Mouse (Mus musculus) hindbrain, embryonic 10.5 days (tissue): ENCODE data around the gene Ghitm. TPM values are rescaled to one million over a fixed set of nuclear protein-coding genes. Genes with fewer than 3 reads are reported as not detected.
"Not testable (repeated sequence)": the region's sequence is repeated elsewhere in the genome, so short reads cannot be mapped to it uniquely, and the experiment has no call there.

Source experiments
- DNase-seq: peaks from one replicate; pipeline ENCODE4 v3.0.0-alpha.2; 2017; ENCODE audit warnings: low spot score
- H3K27ac ChIP-seq: fragments of 300-500 bp; sonication (generic); 2 replicates; pipeline ENCODE4 v1.5.1; 2016; ENCODE audit warnings: mild to moderate bottlenecking, moderate library complexity
- H3K27me3 ChIP-seq: fragments of 300-500 bp; sonication (generic); 2 replicates; pipeline ENCODE4 v1.6.1; 2016; ENCODE audit warnings: mild to moderate bottlenecking; ENCODE audit not compliant: poor library complexity, insufficient read depth, severe bottlenecking
- H3K36me3 ChIP-seq: fragments of 300-500 bp; sonication (generic); 2 replicates; pipeline ENCODE4 v1.6.1; 2016; ENCODE audit warnings: mild to moderate bottlenecking, moderate library complexity
- H3K4me1 ChIP-seq: fragments of 300-500 bp; sonication (generic); replicated peaks from 2 replicates; pipeline ENCODE4 v1.6.1; 2016; ENCODE audit warnings: mild to moderate bottlenecking
- H3K4me3 ChIP-seq: fragments of 300-500 bp; sonication (generic); 2 replicates; pipeline ENCODE4 v1.5.1; 2016; ENCODE audit warnings: mild to moderate bottlenecking, moderate library complexity
- H3K9me3 ChIP-seq: fragments of 300-500 bp; sonication (generic); 2 replicates; pipeline ENCODE4 v1.6.1; 2016; ENCODE audit warnings: mild to moderate bottlenecking, moderate library complexity
- WGBS: fragments of 180-500 bp; shearing (Covaris S2); methylation state at CpG from one replicate; pipeline ENCODE4 v1.1.7; 2016; 5-methylcytosine and 5-hydroxymethylcytosine counted together
- polyA plus RNA-seq: library from polyadenylated mRNA; unstranded; fragments of >200 nt; fragmentation: Nextera tagmentation; extraction: Ambion mirVana; gene quantifications from 2 replicates; pipeline ENCODE4 v1.2.1, GENCODE M21; 2016

Ghitm gene
- polyA plus RNA-seq: 188 and 209 TPM in 2 replicates

DNA sequence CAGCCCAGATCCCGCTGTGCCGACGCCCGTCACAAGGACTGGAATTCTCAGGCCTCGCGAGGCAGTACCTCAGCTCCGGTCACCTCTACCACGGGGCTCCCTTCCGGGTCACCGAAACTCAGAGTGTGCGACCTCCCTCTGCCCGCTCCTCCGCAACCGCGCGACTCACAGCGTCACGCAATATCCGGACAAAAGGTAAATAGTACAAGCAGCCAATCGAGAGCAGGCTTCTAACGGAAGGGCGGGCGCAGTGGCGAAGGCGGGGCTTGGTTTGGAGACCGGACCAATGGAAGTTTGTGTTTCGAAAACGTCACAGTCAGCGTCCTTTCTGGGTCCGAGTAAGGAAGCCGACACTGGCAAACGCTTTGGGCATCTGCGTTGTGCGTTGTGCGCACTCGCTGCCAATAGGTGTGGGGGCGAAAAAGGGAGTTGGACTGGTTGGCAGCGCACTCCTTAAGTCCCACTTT is at the start of gene Ghitm:
TSS of gene Ghitm (minus strand) at position 146 of the 467 bp plus-strand sequence.
- H3K27ac ChIP-seq: peak within 1 kb of the TSS; percentile 91
- under 1% methylated on average over 38 of the region's 38 CpGs for WGBS
- H3K9me3 ChIP-seq: no peaks in the 10 kb centered on the region
- peak within 1 kb of the TSS; percentile 90 for H3K4me3 ChIP-seq
- H3K36me3 ChIP-seq: peaks cover 33% of the 10 kb centered on the region
- H3K27me3 ChIP-seq: no peaks in the 10 kb centered on the region
- peaks cover 11% of the 10 kb centered on the region for H3K4me1 ChIP-seq
- peak; percentile 97 for DNase-seq

- H3K36me3 ChIP-seq: no peaks in the 10 kb centered on the region
- H3K4me3 ChIP-seq: no peak overlapping the region
- H3K9me3 ChIP-seq: no peaks in the 10 kb centered on the region
- H3K27me3 ChIP-seq: no peaks in the 10 kb centered on the region
- WGBS: 86% methylated on average over 2 of the region's 2 CpGs
- H3K4me1 ChIP-seq: no peaks in the 10 kb centered on the region
- no peak overlapping the region for H3K27ac ChIP-seq
- no peak for DNase-seq
Observed at GRCm38 (mm10) chr14:37184871-37185270, 49.8 kb upstream of the Ghitm start.

DNA sequence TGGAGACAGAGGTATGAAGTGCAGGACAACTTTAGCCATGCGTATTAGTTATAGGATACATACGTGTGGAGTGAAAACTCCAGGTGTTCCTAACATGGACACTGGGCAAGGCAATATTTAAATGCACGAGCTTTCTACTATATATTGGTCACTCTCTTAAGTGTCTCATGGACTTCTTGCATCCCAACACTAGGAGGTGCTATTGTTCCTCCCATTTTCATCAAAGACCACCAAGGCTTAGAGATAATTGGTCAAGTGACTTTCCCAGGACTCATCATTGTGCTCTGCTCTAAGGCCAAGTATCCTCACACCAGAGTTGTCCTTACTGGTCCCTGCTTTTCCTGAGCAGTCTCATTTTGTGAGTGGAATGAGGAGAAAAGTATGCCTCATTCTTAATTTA is 39.4 kb upstream of the Ghitm start:
- H3K27me3 ChIP-seq: no peaks in the 10 kb centered on the region
- DNase-seq: no peak
- no peaks in the 10 kb centered on the region for H3K4me1 ChIP-seq
- H3K27ac ChIP-seq: no peak overlapping the region
- no peaks in the 10 kb centered on the region for H3K36me3 ChIP-seq
- no peaks in the 10 kb centered on the region for H3K9me3 ChIP-seq
- 73% methylated on average over 3 of the region's 3 CpGs for whole genome bisulfite sequencing
- no peak overlapping the region for H3K4me3 ChIP-seq

- H3K9me3 ChIP-seq: no peaks in the 10 kb centered on the region
- H3K4me3 ChIP-seq: no peak overlapping the region
- H3K36me3 ChIP-seq: no peaks in the 10 kb centered on the region
- DNase-seq: no peak
- no peaks in the 10 kb centered on the region for H3K27me3 ChIP-seq
- H3K27ac ChIP-seq: no peak overlapping the region
- 77% methylated on average over 1 of the region's 1 CpGs for WGBS
- no peaks in the 10 kb centered on the region for H3K4me1 ChIP-seq
Observed at GRCm38 (mm10) chr14:37165266-37165926, 30.3 kb upstream of the Ghitm start.

DNA sequence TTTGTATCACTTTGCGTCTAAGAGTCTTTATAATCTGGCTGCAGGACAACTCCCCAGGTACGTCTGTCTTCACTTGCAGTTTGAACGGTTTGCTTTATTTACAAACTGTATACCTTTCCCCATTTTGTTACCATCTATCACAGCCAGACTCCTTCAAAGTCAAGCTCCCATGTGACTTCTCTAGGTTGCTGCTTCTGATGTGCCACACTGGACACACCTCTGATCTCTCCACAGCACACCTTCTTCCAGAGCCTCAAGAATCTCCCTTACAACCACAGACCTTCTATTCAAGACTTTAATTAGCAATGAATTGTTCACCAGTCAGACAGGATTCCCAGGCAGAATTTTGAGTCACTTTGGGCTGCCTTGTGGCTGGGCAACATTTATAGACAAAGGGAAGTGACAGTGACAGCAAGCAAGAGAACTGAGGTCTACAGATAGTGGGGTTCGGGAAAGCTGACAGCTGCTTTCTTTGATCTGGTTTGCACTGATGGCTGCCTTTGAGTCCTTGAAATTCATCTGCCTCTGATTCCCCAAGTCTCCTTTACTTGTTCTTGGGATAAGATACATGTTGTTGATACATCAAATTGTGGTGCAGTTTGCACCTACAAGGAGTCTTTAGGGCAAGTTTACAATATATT is 29.4 kb upstream of the Ghitm start:
- no peak overlapping the region for H3K4me3 ChIP-seq
- H3K27ac ChIP-seq: no peak overlapping the region
- H3K9me3 ChIP-seq: 0 out of 2 replicates have a peak, but pooled peaks cover 4% of the 10 kb centered on the region
- WGBS: 82% methylated on average over 4 of the region's 4 CpGs
- H3K4me1 ChIP-seq: no peaks in the 10 kb centered on the region
- DNase-seq: no peak
- no peaks in the 10 kb centered on the region for H3K27me3 ChIP-seq
- H3K36me3 ChIP-seq: no peaks in the 10 kb centered on the region

DNA sequence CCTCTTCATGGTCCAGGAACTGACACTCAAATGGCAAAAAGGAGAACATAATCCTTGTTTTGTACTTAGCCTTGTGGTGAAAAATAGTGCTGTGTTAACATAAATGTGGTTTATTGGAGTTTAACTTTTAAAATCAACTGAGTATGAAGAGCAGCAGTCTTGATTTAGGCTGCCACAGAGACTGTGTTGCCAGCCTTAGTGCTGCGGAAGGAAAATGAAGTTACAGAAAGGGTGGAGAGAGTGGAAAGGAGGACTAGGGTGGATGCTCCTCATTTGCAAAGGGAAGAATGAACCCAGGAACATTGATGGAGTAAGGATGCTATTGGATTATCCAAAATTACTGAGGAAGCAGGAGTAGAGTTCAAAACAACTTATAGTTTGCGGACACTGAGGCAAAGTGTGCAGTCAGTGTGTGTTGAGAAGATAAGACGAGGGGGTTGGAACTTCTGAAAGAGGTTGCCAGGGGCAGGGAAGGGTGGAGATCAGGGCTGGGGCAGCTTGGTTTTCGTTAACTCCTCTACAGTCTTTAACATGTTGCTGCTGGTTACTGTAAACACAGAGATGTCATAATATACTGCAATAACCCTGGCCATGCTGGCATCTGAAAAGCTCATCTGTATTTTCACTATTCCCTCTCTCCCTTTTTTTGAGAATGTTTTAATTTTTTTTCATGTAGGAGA is 28.3 kb upstream of the Ghitm start:
- H3K9me3 ChIP-seq: 0 out of 2 replicates have a peak, but pooled peaks cover 4% of the 10 kb centered on the region
- H3K36me3 ChIP-seq: no peaks in the 10 kb centered on the region
- no peaks in the 10 kb centered on the region for H3K27me3 ChIP-seq
- 88% methylated on average over 4 of the region's 4 CpGs for WGBS
- no peak overlapping the region for H3K4me3 ChIP-seq
- DNase-seq: no peak
- H3K4me1 ChIP-seq: no peaks in the 10 kb centered on the region
- no peak overlapping the region for H3K27ac ChIP-seq

- WGBS: 85% methylated on average over 1 of the region's 1 CpGs
- Histone ChIP-seq H3K9me3 (peaks cover 26% of the 10 kb centered on the region), H3K4me3 (no peak overlapping the region), H3K4me1 (no peaks in the 10 kb centered on the region), H3K36me3 (no peaks in the 10 kb centered on the region), H3K27me3 (no peaks in the 10 kb centered on the region), H3K27ac (no peak overlapping the region)
- DNase-seq: no peak
Observed at GRCm38 (mm10) chr14:37154391-37154790, 19.3 kb upstream of the Ghitm start.

- Histone ChIP-seq H3K27ac (no peak overlapping the region), H3K27me3 (no peaks in the 10 kb centered on the region), H3K9me3 (no peaks in the 10 kb centered on the region), H3K4me1 (peaks cover 3% of the 10 kb centered on the region), H3K36me3 (no peaks in the 10 kb centered on the region), H3K4me3 (no peak overlapping the region)
- no peak for DNase-seq
- WGBS: 59% methylated on average over 8 of the region's 8 CpGs
Observed at GRCm38 (mm10) chr14:37139051-37139710, 4.1 kb upstream of the Ghitm start.

DNA sequence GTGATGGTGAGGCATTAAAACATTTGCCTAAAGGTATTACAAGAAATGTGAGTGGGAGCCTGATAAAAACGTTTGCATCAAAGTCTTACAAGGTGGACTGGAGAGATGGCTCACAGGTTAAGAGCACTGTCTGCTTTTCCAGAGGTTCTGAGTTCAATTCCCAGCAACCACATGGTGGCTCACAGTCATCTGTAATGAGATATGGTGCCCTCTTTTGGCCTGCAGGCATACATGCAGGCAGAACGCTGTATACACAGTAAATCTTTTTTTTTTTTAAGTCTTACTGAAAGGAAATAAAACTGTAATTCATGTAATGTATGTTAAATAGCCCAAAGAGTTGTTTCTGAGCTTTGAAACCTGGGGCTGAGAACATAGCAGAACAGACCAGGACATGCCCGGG is 2.5 kb upstream of the Ghitm start:
- not testable (repeated sequence) for H3K27me3 ChIP-seq, H3K27ac ChIP-seq, DNase-seq, H3K9me3 ChIP-seq, H3K36me3 ChIP-seq, H3K4me3 ChIP-seq
- H3K4me1 ChIP-seq: peaks cover 11% of the 10 kb centered on the region
- 80% methylated on average over 3 of the region's 3 CpGs for WGBS

- DNase-seq: no peak
- 87% methylated on average over 4 of the region's 4 CpGs for WGBS
- no peaks in the 10 kb centered on the region for H3K9me3 ChIP-seq
- peaks cover 11% of the 10 kb centered on the region for H3K4me1 ChIP-seq
- H3K36me3 ChIP-seq: peaks cover 24% of the 10 kb centered on the region
- no peak overlapping the region for H3K27ac ChIP-seq
- no peak overlapping the region for H3K4me3 ChIP-seq
- no peaks in the 10 kb centered on the region for H3K27me3 ChIP-seq
Observed at GRCm38 (mm10) chr14:37136110-37136509, 1.0 kb upstream of the Ghitm start.

DNA sequence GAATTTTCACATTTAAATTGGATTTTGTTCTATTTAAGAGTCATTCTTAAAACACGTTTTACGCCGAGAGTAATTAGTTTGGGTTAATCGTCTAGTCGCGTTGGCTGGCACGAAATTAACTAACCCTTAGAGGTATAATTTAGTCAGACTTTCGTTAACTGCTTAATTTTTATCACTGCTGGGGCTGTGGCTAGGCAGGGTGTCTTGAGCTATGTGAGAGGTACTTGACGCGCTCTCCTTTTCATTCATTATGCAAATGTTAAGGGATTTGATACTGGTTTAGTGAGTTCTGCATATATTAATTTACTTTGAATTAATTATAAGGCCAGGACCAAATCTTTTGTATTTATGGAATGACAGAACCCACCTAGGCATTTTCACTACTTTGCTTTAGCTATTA is 599 bp upstream of the Ghitm start:
- peak overlapping the region; percentile 90 for H3K4me3 ChIP-seq
- no peak for DNase-seq
- H3K27ac ChIP-seq: peak overlapping the region; percentile 81
- no peaks in the 10 kb centered on the region for H3K27me3 ChIP-seq
- H3K9me3 ChIP-seq: no peaks in the 10 kb centered on the region
- peaks cover 28% of the 10 kb centered on the region for H3K36me3 ChIP-seq
- 2% methylated on average over 10 of the region's 10 CpGs for WGBS
- peaks cover 11% of the 10 kb centered on the region for H3K4me1 ChIP-seq

GRCm38 (mm10) chr14:37134304-37135126 is 557 bp downstream of the Ghitm start:
- WGBS: 2% methylated on average over 40 of the region's 40 CpGs
- H3K36me3 ChIP-seq: peaks cover 40% of the 10 kb centered on the region
- no peak for DNase-seq
- H3K27me3 ChIP-seq: no peaks in the 10 kb centered on the region
- H3K4me1 ChIP-seq: peaks cover 11% of the 10 kb centered on the region
- no peaks in the 10 kb centered on the region for H3K9me3 ChIP-seq
- H3K4me3 ChIP-seq: peak overlapping the region; percentile 90
- peak overlapping the region; percentile 91 for H3K27ac ChIP-seq
